Mouse (Mus musculus) myocyte (in vitro differentiated cells): Measurements from ENCODE around the gene Sec23ip.

ENCODE experiments used
- E2F4 ChIP-seq: IDR thresholded peaks from one replicate; pipeline ENCODE4 v1.6.1; 2011; ENCODE audit warnings: mild to moderate bottlenecking, control low read depth, moderate library complexity; ENCODE audit not compliant: insufficient read depth
- MAX ChIP-seq: IDR thresholded peaks from one replicate; pipeline ENCODE4 v1.6.1; 2011; ENCODE audit warnings: low read depth, mild to moderate bottlenecking, control low read depth
- MYOD1 ChIP-seq, 3 experiments: IDR thresholded peaks; one replicate each; pipeline ENCODE4 v1.6.1; 2011; ENCODE audit warnings: control low read depth in 2 of 3, low read depth in 2 of 3, mild to moderate bottlenecking in 2 of 3, moderate library complexity in 1 of 3; ENCODE audit not compliant: insufficient read length in 2 of 3, control insufficient read depth in 1 of 3
- MYOG ChIP-seq, 3 experiments: IDR thresholded peaks; one replicate each; pipeline ENCODE4 v1.6.1; 2011; ENCODE audit warnings: control low read depth in 2 of 3, low read depth in 2 of 3, mild to moderate bottlenecking in 2 of 3; ENCODE audit not compliant: insufficient read length in 2 of 3, control insufficient read depth in 1 of 3, insufficient read depth in 1 of 3
- POLR2A ChIP-seq: IDR thresholded peaks from one replicate; pipeline ENCODE4 v1.6.1; 2011; ENCODE audit warnings: low read depth, mild to moderate bottlenecking, control low read depth, moderate library complexity; ENCODE audit not compliant: insufficient read length
- POLR2AphosphoS2 ChIP-seq: IDR thresholded peaks from one replicate; pipeline ENCODE4 v1.6.1; 2011; ENCODE audit warnings: low read depth, control low read depth; ENCODE audit not compliant: insufficient read length
- USF1 ChIP-seq: IDR thresholded peaks from one replicate; pipeline ENCODE4 v1.6.1; 2011; ENCODE audit warnings: low read depth, mild to moderate bottlenecking, control low read depth, moderate library complexity

GRCm38 (mm10) chr7:128779305-128779704 is 34.6 kb downstream of the Sec23ip start:
- TF ChIP-seq USF1 (no peak), POLR2AphosphoS2 (no peak), POLR2A (no peak), MAX (no peak), E2F4 (no peak), MYOD1 (IDR thresholded peaks at IDR 0.05; ENCODE audit: control insufficient read depth in 1 of 3, insufficient read length in 2 of 3, low read depth in 2 of 3) (no peak), MYOG (IDR thresholded peaks at IDR 0.05; ENCODE audit: control insufficient read depth in 1 of 3, insufficient read depth in 1 of 3, insufficient read length in 2 of 3, low read depth in 2 of 3) (no peak)
